Mouse (Mus musculus): ENCODE measurements at regions not wholly inside any gene's neighbourhood (a gene's known extent, or its start where the extent isn't known, plus 50 kb on each side); places are given as distances from the start of the nearest gene placed in this dataset.

- TF ChIP-seq E2F4 (IDR thresholded peaks at IDR 0.05; ENCODE audit: insufficient read depth) (no peak), POLR2AphosphoS2 (IDR thresholded peaks at IDR 0.05; ENCODE audit: insufficient read length, low read depth) (no peak), POLR2A (IDR thresholded peaks at IDR 0.05; ENCODE audit: insufficient read length, low read depth) (no peak), TCF3 (IDR thresholded peaks at IDR 0.05; ENCODE audit: insufficient read length, low read depth) (no peak), CEBPB (IDR thresholded peaks at IDR 0.05; ENCODE audit: insufficient read depth, poor library complexity, severe bottlenecking) (no peak), USF1 (IDR thresholded peaks at IDR 0.05; ENCODE audit: low read depth) (no peak), TCF12 (IDR thresholded peaks at IDR 0.05; ENCODE audit: insufficient read depth, poor library complexity, severe bottlenecking) (no peak), MYOG (IDR thresholded peaks at IDR 0.05; ENCODE audit: control insufficient read depth in 1 of 3, insufficient read depth in 1 of 3, insufficient read length in 2 of 3, low read depth in 2 of 3) (no peak), SRF (IDR thresholded peaks at IDR 0.05; ENCODE audit: control insufficient read depth, insufficient read length, low read depth) (no peak), MYOD1 (IDR thresholded peaks at IDR 0.05; ENCODE audit: control insufficient read depth in 1 of 3, insufficient read length in 2 of 3, low read depth in 2 of 3) (no peak)
Observed at GRCm38 (mm10) chr13:34401031-34401430, 56.0 kb upstream of the Slc22a23 start.

Measured in myocyte (in vitro differentiated cells).